Mouse (Mus musculus): ENCODE data around the gene Smg9.

Smg9 gene

DNA sequence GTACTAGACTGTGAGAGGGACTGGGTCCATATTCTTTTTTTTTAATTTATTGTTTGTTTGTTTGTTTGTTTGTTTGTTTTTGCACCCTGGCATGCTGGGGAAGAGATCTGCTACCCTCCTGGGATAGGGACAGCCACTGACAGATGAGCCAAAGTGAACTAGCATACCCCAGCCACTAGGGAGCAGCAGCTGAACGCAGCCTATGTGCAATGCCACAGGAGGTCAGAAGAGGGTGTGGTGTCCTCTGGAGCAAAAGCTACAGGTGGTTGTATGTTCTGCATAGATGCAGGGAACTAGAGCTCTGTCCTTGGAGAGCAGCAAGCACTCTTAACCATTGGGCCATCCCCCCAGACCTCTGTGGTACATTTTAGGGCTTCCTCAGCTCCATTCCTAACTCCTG, 42.4 kb downstream of the Smg9 start:
- peak; percentile 67 to 68 for DNase-seq (ENCODE audit: low spot score in 2 of 2)

GRCm38 (mm10) chr7:24442313-24442712, 42.9 kb downstream of the Smg9 start:
- DNase-seq (ENCODE audit: low spot score in 2 of 2), result no peak

DNA sequence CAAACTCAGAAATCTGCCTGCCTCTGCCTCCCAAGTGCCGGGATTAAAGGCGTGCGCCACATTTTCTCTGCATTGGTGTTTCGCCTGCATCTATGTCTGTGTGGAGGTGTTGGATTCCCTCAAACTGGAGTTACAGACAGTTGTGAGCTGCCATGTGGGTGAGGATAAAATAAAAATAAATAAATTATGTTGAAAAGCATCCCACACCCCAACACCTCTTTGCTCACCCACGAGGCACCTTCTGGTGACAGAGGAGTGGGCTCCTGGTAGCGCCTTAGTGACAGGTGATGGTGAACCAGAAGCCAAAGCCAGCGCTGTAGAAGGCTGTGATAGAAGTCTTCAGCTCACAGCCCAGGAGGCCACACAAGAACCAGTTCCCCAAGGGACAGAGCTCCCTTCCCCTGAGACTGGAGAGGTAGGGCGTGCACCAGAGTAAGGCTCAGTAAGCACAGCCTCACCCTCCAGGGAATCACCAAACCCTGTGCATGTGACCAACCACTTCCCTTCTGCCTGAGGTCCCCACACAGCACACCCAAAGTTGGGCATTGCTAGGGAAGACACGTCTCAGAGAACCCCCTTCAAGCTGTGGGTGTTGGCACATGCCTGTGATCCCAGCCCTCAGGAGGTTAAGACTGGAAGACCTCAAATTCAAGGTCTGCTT, 46.0 kb downstream of the Smg9 start:
- DNase-seq (ENCODE audit: low spot score in 2 of 2), result no peak

DNA sequence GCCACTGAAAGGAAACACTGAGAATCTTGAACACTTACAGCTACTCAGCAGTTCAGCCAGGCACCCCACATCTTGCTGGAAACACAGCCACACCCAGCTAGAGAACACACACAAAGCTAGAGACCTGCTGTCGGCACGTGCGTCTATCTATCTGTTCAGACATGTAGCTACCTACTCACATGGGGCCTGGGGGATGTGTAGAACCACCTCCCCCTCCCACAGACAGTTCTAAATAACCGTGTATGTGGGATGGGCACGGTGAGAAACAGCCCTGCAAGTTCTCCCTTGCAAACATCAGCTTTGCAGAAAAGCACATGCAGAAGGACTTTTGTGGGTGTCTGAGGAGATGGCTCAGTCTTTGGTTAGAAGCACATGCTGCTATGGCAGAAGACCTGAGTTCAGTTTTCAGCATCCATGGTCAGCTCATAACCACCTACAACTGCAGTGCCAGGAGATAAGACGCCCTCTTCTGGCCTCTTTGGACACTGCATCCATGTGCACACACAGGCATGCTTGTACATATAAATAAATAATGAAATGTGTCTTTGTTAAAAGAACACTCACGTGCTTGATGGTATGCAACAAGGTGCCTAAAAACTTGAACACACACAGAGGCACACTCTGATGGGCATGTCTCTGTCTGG, 47.4 kb downstream of the Smg9 start:
- no peak for DNase-seq (ENCODE audit: low spot score in 2 of 2)

- peak in 1 of 2 experiments; percentile 36 for DNase-seq (ENCODE audit: low spot score in 2 of 2)
These were observed 49.5 kb downstream of the Smg9 start for GRCm38 (mm10) chr7:24448782-24449517.

GRCm38 (mm10) chr7:24450585-24451017, 51.2 kb downstream of the Smg9 start:
- no peak for DNase-seq (ENCODE audit: low spot score in 2 of 2)

DNA sequence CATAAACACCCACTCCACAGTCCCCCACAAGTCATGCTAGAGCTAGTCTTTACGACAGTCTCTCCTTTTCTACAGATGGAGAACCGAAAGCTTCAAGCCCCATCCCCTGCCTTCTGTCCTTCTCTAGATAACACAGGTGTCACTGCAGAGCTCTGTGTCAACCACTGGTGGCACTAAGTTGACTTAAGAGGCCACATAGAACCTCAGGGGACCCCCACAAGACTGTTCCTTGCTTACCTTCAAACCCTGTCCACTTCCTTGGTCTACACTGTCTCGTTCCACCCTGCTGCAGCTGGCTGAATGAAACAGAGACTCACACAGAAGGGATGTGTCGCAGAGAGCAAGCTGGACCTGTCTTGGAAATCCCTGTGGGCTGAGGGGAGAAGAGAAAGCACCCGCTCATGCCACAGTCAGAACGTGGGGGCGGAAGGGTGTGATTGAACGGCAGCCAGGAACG, 52.5 kb downstream of the Smg9 start, which contains the start of gene Irgc1:
Gene Irgc1, minus strand, starts transcription at position 443 of the 457 bp plus-strand sequence.
- DNase-seq (ENCODE audit: low spot score in 2 of 2), result no peak

DNA sequence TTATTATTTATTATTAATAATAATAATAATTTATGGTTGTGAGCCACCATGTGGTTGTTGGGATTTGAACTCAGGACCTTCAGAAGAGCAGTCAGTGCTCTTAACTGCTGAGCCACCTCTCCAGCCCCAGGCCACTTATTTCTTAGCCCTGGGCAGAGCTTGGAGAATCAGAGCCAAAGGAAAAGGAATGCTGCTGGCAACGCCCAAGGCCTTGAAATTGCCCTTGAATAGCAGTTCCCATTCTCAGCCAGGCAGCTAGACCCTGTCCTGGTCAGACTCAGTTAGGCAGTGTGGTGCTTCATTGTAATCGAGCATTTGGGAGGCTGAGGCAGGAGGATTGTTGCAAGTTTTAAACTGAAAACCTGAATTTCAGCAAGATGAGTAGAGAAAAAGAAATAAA, 54.8 kb downstream of the Smg9 start:
- DNase-seq (ENCODE audit: low spot score in 2 of 2), result no peak

GRCm38 (mm10) chr7:24455726-24456125, 56.3 kb downstream of the Smg9 start:
- DNase-seq (ENCODE audit: low spot score in 2 of 2), result no peak

DNA sequence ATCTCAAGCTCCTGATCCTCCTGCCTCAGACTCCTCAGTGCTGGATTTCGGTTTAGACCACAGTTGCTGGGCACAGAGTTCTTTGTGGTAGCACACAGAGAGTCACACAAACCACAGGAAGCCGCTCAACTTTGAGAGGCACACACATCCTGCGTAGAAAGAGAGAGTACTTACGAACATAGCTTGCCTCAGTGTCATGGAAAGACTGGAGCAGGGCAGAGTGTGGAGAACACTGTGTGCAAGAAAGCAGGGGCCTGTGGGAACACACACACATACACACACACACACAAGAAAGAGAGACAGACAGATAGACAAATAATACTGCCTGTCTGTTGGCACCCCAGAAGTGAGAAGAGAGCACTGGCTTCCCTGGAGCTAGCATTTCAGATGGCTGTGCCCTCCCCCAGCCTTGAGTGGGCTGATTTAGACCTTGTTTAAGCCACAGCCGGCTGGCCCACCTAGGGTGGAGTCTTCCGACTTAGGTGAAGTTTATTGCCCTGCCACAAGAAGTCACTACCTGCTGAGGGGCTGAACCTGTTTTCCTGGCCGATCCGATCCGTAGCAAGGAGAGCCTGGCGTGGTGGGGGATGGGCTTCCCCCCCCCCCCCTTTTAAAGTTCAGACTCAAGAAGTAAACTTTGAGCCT, 58.4 kb downstream of the Smg9 start:
- no peak for DNase-seq (ENCODE audit: low spot score in 2 of 2)

DNA sequence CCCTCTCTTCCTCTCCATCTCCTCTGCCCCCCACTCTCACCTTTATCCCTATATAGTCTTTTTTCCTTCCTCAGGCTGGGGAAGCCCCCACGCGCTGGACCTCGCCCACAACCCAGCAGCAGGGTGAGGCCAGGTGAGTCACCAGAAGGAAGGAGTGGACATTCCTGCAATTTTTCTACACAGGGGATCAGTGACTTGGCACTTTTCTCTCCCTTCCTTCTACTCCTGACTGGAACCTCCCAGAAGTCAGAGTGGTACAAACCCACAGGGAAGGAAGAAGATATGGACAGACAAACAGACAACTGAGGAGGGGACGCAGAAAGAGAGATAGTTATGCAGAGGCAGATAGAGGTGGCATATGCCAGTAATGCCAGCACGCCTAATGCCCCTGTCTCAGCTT, 60.0 kb downstream of the Smg9 start:
- DNase-seq (ENCODE audit: low spot score in 2 of 2), result no peak

GRCm38 (mm10) chr7:24459843-24460242, 60.4 kb downstream of the Smg9 start:
- peak; percentile 38 to 61 for DNase-seq (ENCODE audit: low spot score in 2 of 2)

- no peak for DNase-seq (ENCODE audit: low spot score in 2 of 2)
These were observed 62.1 kb downstream of the Smg9 start for GRCm38 (mm10) chr7:24461376-24462051.

GRCm38 (mm10) chr7:24462388-24463319, 63.2 kb downstream of the Smg9 start, which contains the start of gene Plaur:
Gene Plaur, plus strand, starts transcription at chr7:24462484.
- DNase-seq (ENCODE audit: low spot score in 2 of 2), result peak; percentile 64

DNA sequence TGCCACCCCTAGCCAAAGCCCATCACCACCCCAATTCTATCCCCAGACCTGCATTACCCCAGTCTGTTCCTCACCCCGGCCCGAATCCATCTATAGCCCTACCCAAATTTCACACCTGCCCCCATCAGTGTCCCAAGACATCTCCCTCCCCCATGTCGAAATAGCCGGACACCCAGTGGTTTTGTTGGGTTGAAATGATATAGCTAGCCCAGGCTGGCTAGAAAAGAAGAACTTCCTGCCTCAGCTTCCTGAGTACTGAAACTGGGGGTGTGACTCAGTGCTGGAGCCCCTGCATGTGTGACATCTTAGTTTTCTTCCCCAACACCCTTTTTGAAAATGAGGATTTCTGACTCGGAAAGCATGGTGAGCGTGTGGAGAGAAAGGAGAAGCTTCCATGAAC, 67.4 kb downstream of the Smg9 start:
- no peak for DNase-seq (ENCODE audit: low spot score in 2 of 2)

DNA sequence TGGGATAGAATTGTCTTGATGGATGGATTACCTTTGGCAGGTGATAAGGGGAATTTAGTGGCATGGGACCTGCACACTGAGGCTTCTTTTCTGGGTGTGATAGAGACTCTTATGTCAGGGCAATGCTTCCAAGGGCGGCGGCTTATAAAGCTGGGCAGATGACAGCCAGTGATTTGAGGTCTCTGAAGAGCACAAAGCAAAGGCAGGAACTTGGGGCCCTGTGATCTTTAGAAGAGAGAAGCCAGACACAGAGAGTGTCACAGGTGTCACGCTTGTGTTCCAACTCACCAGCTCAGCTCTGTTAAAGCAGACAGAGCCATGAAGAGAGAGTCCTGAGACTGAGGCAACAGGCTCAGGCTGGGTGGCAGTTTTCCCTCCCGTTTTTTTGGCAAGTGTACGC, 68.5 kb downstream of the Smg9 start:
- no peak for DNase-seq (ENCODE audit: low spot score in 2 of 2)

GRCm38 (mm10) chr7:24469126-24469525, 69.7 kb downstream of the Smg9 start:
- DNase-seq (ENCODE audit: low spot score in 2 of 2), result no peak

DNA sequence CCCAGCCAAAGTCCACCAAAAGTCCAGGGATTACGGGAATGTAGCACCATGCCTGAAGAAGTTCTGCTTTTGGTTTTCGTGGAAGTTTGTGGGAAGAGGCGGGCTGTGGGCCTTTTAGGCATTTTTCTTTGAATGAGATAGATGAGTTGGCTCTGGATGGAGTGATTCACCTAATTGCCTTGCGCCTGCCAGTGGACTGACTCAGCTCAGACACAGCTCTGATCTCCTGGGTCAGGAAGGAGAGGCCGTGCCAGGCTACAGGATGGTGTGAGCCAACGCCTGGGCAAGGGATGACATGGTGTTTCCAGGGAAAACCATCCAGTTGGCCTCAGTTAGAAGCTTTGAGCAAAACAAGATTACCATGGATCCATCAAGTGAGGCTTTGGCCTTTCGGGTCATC, 70.9 kb downstream of the Smg9 start:
- DNase-seq (ENCODE audit: low spot score in 2 of 2), result peak in 1 of 2 experiments; percentile 39

Data from urinary bladder, adult 18-20 months (tissue).